ENCODE assay signal across 15 mouse cellular contexts in genomic region chr16:20638367-20638766, GRCm38 (mm10). TPM values are rescaled to one million over a fixed set of nuclear protein-coding genes. Genes with fewer than 3 reads are reported as not detected.
DNase-seq lines count a peak whose midpoint lies in the region; ATAC-seq and TF ChIP-seq lines count a peak whose summit lies in the region.
"Had no signal": no experiment of that assay in that cellular context is flagged by ENCODE, and none has a peak within 500 bp of the region (broad histone marks: within the 10 kb centered on the region; RNA-seq: fewer than 3 reads in every experiment).

No protein-coding gene starts in this region.

- H3K9ac ChIP-seq in hindbrain, postnatal 0 days (replicated peaks; ENCODE audit: low read length): no peak overlapping the region
- H3K9ac ChIP-seq: embryonic facial prominence, embryonic 12.5 days; kidney, embryonic 15.5 days had no signal

- H3K4me3 ChIP-seq in left cerebral cortex, adult 2 months: no peak overlapping the region
- H3K4me3 ChIP-seq in hindbrain, postnatal 0 days (ENCODE audit: low read length): no peak overlapping the region
- H3K4me3 ChIP-seq: embryonic facial prominence, embryonic 12.5 days; kidney, embryonic 15.5 days had no signal

- H3K9me3 ChIP-seq in hindbrain, postnatal 0 days (ENCODE audit: low read length): no peaks in the 10 kb centered on the region
- H3K9me3 ChIP-seq: embryonic facial prominence, embryonic 12.5 days; kidney, embryonic 15.5 days had no signal

- ATAC-seq in hindbrain, postnatal 0 days: peak; percentile 58; the same call in 1 of the 2 replicates

- TF ChIP-seq CTCF in left cerebral cortex, adult 2 months (IDR thresholded peaks at IDR 0.05): no peak
- TF ChIP-seq CTCF in hindbrain, postnatal 0 days (IDR thresholded peaks at IDR 0.05; ENCODE audit: low read depth): no peak

- no peak overlapping the region for H3K27ac ChIP-seq in left cerebral cortex, adult 2 months
- H3K27ac ChIP-seq in hindbrain, postnatal 0 days: peak overlapping the region; percentile 51; the same call in 1 of the 2 replicates
- H3K27ac ChIP-seq: embryonic facial prominence, embryonic 12.5 days; kidney, embryonic 15.5 days had no signal

- H3K27me3 ChIP-seq in hindbrain, postnatal 0 days (ENCODE audit: insufficient read depth, low read length): no peaks in the 10 kb centered on the region
- H3K27me3 ChIP-seq: embryonic facial prominence, embryonic 12.5 days; kidney, embryonic 15.5 days had no signal

- 0 out of 2 replicates have a peak overlapping the region, but pooled peaks have one; percentile 11 for H3K4me2 ChIP-seq in hindbrain, postnatal 0 days (ENCODE audit: low read depth, low read length)
- H3K4me2 ChIP-seq: embryonic facial prominence, embryonic 12.5 days; kidney, embryonic 15.5 days had no signal

- whole genome bisulfite sequencing in hindbrain, postnatal 0 days: 30% methylated on average over 8 of the region's 8 CpGs

- DNase-seq in left cerebral cortex, adult 2 months (ENCODE audit: extremely low spot score in 1 of 2, low spot score in 2 of 2): peak; percentile 14 to 43
- no peak for DNase-seq in left cerebral cortex, adult 8-10 months (ENCODE audit: low spot score in 2 of 2)
- peak; percentile 72 for DNase-seq in hindbrain, postnatal 0 days (ENCODE audit: low spot score)
- DNase-seq in left cerebral cortex, postnatal 14 days (ENCODE audit: low spot score in 2 of 2): peak; percentile 69
- peak; percentile 33 for DNase-seq in right cerebral cortex, postnatal 25 days
- DNase-seq in thymus, postnatal 0 days (ENCODE audit: low spot score): no peak
- no peak for DNase-seq in adipocyte (ENCODE audit: low spot score)
- DNase-seq: cerebellum, adult 9-10 months; heart, postnatal 4 days; thymus, adult 18-20 months had no signal

- H3K36me3 ChIP-seq in hindbrain, postnatal 0 days (ENCODE audit: insufficient read depth, low read length): peaks cover 4% of the 10 kb centered on the region
- H3K36me3 ChIP-seq: embryonic facial prominence, embryonic 12.5 days; kidney, embryonic 15.5 days had no signal

- intact Hi-C loops in left cerebral cortex, adult 2 months (cut with DNase I): no loop called here
- intact Hi-C loops in left cerebral cortex, postnatal 14 days (cut with DNase I): no loop called here

- no peaks in the 10 kb centered on the region for H3K4me1 ChIP-seq in hindbrain, postnatal 0 days (ENCODE audit: insufficient read depth, low read length)
- H3K4me1 ChIP-seq: embryonic facial prominence, embryonic 12.5 days; kidney, embryonic 15.5 days had no signal

RNA-seq across cellular contexts. Expression of gene Ece2, which starts 8.7 kb away (rescaled TPM):
- 10 to 100 TPM; 24.7 to 28.9 TPM for total RNA-seq in left cerebral cortex, adult 2 months (2021)
- total RNA-seq in left cerebral cortex, adult 8-10 months (2022): 10 to 100 TPM; 28.2 to 33.5 (median 30.5) TPM
- total RNA-seq in hindbrain, postnatal 0 days (2014; rRNA removed): 14.7 and 24.6 TPM in 2 replicates
- 16.0 and 16.6 TPM in 2 replicates for polyA plus RNA-seq in hindbrain, postnatal 0 days (2015; fragmentation: Nextera tagmentation; extraction: Ambion mirVana)
- 10 to 100 TPM; 22.3 to 26.2 TPM for total RNA-seq in left cerebral cortex, postnatal 14 days (2021)
- 0.08 and 0.23 TPM in 2 replicates for polyA plus RNA-seq in thymus, postnatal 0 days (2015; fragmentation: Nextera tagmentation; extraction: Ambion mirVana)
- total RNA-seq: megakaryocyte-erythroid progenitor cell, adult 5-6 weeks had no signal

RNA-seq across cellular contexts. Expression of gene Psmd2, which starts 13.1 kb away (rescaled TPM):
- 100 to 1,000 TPM; 218 to 233 TPM for total RNA-seq in left cerebral cortex, adult 2 months (2021)
- total RNA-seq in left cerebral cortex, adult 8-10 months (2022): 100 to 1,000 TPM; 222 to 245 (median 230) TPM
- total RNA-seq in hindbrain, postnatal 0 days (2014; rRNA removed): 192 and 196 TPM in 2 replicates
- polyA plus RNA-seq in hindbrain, postnatal 0 days (2015; fragmentation: Nextera tagmentation; extraction: Ambion mirVana): 308 and 314 TPM in 2 replicates
- total RNA-seq in left cerebral cortex, postnatal 14 days (2021): 100 to 1,000 TPM; 238 to 253 TPM
- 264 TPM in 2 replicates for polyA plus RNA-seq in thymus, postnatal 0 days (2015; fragmentation: Nextera tagmentation; extraction: Ambion mirVana)

RNA-seq across cellular contexts. Expression of gene Camk2n2, which starts 17.3 kb away (rescaled TPM):
- 100 to 1,000 TPM; 178 to 192 TPM for total RNA-seq in left cerebral cortex, adult 2 months (2021)
- total RNA-seq in left cerebral cortex, adult 8-10 months (2022): 100 to 1,000 TPM; 145 to 169 (median 150) TPM
- total RNA-seq in hindbrain, postnatal 0 days (2014; rRNA removed): 70.2 and 82.9 TPM in 2 replicates
- 84.7 and 85.7 TPM in 2 replicates for polyA plus RNA-seq in hindbrain, postnatal 0 days (2015; fragmentation: Nextera tagmentation; extraction: Ambion mirVana)
- total RNA-seq in left cerebral cortex, postnatal 14 days (2021): 100 to 1,000 TPM; 176 to 177 TPM
- polyA plus RNA-seq in thymus, postnatal 0 days (2015; fragmentation: Nextera tagmentation; extraction: Ambion mirVana): 0.48 and 0.52 TPM in 2 replicates
- total RNA-seq: megakaryocyte-erythroid progenitor cell, adult 5-6 weeks had no signal

RNA-seq across cellular contexts. Expression of gene Alg3, which starts 26.8 kb away (rescaled TPM):
- 10 to 100 TPM; 11.8 to 12.2 TPM for total RNA-seq in left cerebral cortex, adult 2 months (2021)
- 10 to 100 TPM in 3 of 4 experiments, 1 to 10 TPM in 1; 8.1 to 15.5 (median 12.3) TPM for total RNA-seq in left cerebral cortex, adult 8-10 months (2022)
- 34.8 and 38.9 TPM in 2 replicates for total RNA-seq in hindbrain, postnatal 0 days (2014; rRNA removed)
- polyA plus RNA-seq in hindbrain, postnatal 0 days (2015; fragmentation: Nextera tagmentation; extraction: Ambion mirVana): 35.5 and 36.5 TPM in 2 replicates
- 10 to 100 TPM; 13.0 to 14.3 TPM for total RNA-seq in left cerebral cortex, postnatal 14 days (2021)
- 22.9 and 28.4 TPM in 2 replicates for polyA plus RNA-seq in thymus, postnatal 0 days (2015; fragmentation: Nextera tagmentation; extraction: Ambion mirVana)

RNA-seq across cellular contexts. Expression of gene Gm49333, which starts 27.0 kb away (rescaled TPM):
- under 1 TPM in 1 of 2 experiments, not detected in 1; 0.33 TPM for total RNA-seq in left cerebral cortex, adult 2 months (2021)
- under 1 TPM in 2 of 4 experiments, not detected in 2; 0.42 to 0.73 TPM for total RNA-seq in left cerebral cortex, adult 8-10 months (2022)
- total RNA-seq in hindbrain, postnatal 0 days (2014; rRNA removed): 0.54 TPM in 1 of 2 replicates, not detected in the other
- not detected in 2 replicates for polyA plus RNA-seq in hindbrain, postnatal 0 days (2015; fragmentation: Nextera tagmentation; extraction: Ambion mirVana)
- total RNA-seq in left cerebral cortex, postnatal 14 days (2021): under 1 TPM in 1 of 2 experiments, not detected in 1; 0.34 TPM
- polyA plus RNA-seq in thymus, postnatal 0 days (2015; fragmentation: Nextera tagmentation; extraction: Ambion mirVana): not detected in 2 replicates
- total RNA-seq: heart, postnatal 4 days; megakaryocyte-erythroid progenitor cell, adult 5-6 weeks had no signal
- polyA plus RNA-seq: embryonic facial prominence, embryonic 12.5 days; kidney, embryonic 15.5 days; limb, embryonic 11.5 days; liver, embryonic 16.5 days had no signal

Comparison
In these comparisons a context has a peak if more than half of its experiments do, and no peak if none do; other contexts are left out.
1. DNase-seq: peak in left cerebral cortex, adult 2 months (2 of 2), hindbrain, postnatal 0 days (single experiment), left cerebral cortex, postnatal 14 days (2 of 2) and right cerebral cortex, postnatal 25 days (single experiment); none in left cerebral cortex, adult 8-10 months (0 of 2), thymus, postnatal 0 days (single experiment) and adipocyte (single experiment).